Mouse (Mus musculus) embryo, embryonic 10.5 days (tissue): ENCODE measurements around the gene Lrfn1.

ENCODE experiments used
- DNase-seq: peaks from one replicate; pipeline ENCODE4 v3.0.0-alpha.2; 2015; ENCODE audit warnings: low spot score

Gene Lrfn1

DNA sequence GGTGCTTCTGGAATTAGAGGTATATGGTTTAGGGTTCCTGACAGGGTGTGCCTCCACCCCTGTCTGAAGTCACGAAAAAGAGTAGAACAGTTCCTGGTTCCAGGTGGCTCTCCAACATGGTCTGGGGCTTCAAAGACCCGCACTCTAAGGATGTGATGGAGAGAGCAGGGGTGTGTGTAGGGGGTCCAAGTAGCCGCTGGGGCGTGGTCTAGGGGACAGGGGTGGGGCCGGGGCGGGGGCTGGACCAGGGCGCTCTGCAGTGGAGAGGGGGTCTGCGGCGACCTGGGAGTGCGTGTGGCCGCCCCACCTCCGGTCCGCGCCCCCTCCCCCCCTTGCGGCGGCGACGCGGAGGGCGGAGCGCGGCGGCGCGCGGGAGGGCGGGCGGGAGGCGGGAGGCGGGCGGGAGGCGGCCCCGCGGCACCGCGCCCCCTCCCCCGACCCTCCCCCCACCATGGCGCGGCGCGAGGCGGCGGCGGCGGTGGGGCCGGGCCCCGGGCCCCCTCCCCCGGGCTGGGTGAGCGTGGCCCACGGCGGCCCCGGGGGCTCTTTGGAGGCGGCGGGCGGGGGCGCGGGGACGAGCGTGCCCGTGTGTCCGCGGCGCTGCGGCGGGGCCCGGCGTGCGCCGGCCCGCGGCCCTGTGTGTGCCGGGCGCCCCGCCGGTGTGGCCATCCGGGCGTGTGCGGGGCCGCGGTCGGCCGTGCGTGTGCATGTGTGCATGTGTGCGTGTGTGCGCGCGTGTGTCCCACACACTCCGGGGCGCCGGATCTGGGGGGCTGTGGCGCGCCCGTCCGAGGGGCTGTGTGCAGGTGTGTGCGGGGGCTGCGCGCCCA lies at the start of gene Lrfn1:
Gene Lrfn1 (plus strand): TSS at position 450 of the 830 bp plus-strand sequence.
- DNase-seq = peak; percentile 70

DNA sequence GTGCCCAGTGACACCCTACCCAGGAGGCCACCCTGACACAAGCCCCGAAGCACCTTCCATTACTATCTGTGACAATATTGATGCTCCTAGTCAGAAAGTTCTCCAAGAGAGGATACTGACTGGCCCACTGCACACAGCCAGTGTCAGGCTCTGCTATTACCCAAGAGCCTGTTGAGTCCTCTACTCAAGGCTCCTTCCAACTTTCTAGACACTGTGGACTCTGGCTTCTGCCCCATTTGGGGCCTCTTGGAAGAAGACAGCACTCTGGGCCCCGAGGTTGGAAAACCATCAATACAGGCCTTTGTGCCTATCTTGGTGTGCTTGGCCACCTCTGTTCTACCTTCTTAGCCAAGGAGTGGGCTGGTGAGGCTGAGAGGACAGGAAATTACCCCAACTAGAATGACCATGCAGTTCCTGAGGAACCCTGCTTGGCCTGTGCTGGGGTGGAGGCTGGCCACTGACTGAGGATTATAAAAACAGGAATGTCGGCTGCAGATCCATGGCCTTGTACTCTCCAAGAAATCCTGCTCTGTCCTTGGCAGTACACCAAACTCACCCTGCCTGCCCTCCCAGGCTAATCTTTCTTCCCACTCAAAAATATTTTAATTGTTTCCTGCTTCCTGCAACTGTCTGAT lies 40.8 kb upstream of the Lrfn1 start:
- no peak for DNase-seq

DNA sequence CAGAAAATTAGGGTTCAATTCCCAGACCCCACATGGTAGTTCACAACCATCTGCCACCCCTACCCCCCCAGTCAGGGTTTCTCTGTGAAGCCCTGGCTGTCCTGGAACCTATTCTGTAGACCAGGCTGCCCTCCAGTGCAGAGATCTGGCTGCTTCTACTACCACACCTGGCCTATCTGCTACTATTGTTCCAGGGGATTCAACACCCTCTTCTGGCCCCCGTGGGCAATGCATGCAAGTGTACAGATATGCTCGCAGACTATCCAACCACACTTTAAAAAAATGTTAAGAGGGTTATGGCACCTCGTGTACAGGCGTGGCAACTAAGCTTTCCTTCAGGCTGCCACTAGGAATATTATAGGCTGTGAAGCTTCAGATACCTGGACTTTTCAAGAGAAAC lies 39.0 kb upstream of the Lrfn1 start:
- no peak for DNase-seq

DNA sequence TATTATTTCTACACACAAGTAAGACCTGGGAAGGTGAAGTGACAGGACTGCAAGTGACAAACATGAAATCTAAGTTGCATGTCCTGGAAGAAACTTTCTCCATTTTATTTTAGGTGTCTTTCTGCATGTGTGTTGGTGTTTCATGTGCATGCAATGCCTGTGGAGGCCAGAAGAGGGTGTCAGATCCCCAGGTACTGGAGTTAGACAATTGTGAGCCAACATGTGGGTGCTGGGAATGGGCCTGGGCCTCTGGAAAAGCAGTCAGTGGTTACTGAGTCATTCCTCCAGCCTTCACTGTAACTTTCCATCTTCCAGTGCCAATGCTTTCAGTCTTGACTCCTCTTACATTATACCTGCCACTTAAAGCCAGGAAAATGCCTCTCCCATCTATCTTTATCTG lies 34.4 kb upstream of the Lrfn1 start:
- DNase-seq = no peak

DNA sequence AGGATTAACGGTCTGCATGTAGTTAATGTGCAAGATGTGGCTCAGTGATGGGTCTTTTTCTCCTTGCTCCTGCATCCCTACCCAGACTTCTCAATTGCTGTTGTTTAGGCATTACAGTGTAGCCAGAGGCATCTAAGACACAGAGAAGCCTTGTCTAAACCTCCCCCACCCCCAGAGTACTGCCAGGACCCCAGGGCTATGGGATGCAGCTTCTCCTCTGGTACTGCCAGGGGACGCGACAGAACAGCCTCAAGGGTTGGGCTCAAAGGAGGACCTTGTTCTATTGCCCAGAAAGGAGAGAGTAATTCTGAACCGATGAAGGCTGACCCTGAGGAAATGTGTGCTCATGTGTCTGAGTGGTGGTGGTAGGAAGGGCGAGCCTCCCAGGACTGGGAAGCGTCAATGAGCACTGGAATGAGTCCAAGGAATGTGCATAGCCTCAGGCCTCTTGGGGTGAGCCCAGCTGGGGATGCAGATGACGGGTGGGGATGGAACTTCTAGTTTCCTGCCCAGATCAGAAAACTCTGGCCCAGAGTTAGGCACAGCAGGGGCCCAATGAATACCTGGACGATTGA lies 33.6 kb upstream of the Lrfn1 start:
- DNase-seq = no peak

DNA sequence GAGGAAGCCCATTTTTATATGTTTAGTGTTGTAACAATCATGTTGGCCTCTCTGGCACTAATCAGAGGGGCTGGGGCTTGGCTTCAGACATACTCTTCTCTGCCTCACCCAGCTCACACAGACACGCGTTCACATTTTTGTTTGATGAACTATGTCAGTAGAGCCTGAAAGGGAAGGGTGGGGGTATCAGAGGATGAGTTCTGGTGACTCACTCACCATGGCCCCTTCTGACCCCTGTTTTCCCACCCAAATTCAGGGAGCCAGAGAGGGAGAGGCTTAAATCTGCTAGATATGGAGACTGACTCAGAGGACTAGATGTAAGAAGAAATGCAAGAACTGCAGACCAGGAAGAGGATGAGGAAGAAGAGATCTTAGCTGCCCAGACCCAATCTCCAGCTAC lies 32.4 kb upstream of the Lrfn1 start:
- DNase-seq = no peak

DNA sequence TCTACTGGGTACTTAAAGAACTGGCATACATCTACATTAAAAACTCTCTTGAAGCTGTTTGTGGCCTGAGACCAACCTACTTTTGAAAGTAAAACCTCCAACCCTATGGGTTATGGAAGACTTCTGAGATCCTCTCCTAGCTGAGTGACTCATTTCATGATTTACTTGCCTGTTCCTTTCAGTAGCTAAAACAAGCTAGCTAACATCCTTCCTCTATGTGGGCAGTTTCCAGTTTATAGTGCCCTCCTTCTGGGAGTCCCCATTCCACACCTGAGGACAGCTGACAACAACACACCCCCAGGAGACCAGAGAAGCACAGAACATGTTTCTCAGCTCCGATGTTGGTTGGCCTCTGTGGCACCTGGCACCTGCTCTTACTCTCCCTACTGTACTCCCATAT lies 28.8 kb upstream of the Lrfn1 start:
- DNase-seq = no peak

DNA sequence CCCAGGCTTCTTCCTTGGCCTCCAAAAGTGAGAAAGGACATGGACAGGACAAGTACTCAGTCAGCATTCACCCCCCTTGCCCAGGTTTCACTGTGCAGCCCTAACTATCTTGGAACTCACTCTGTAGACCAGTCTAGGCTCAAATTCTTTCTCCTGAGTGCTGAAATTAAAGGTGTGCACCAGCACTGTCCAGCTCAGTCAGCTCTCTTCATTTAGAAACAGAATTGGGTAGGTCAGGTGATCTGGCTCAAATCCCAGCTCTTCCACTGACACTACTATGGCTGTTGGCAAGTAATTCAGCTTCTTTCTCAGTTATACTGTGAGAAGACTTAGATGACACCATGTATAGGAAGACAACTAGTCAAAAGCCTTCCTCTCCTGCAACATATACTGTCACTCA lies 24.0 kb upstream of the Lrfn1 start:
- no peak for DNase-seq

DNA sequence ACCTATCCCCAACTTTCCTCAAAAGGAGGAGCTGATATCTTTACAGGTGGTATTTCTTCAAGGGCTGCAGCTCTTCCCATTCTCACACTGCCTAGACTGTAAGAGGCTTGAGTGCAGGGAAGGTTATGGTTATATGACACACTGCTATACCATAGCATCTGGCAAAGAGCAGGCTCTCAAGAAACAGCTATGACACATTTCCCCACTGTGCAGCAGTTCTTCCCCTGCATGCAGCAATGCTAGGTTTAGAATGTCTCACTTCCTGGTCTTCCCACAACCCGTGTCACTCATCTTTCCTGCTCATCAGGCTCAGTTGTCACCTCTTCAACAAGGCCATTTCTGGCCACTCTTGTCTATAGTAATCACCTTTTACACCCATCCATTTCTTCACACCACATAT lies 21.3 kb upstream of the Lrfn1 start:
- DNase-seq = no peak

DNA sequence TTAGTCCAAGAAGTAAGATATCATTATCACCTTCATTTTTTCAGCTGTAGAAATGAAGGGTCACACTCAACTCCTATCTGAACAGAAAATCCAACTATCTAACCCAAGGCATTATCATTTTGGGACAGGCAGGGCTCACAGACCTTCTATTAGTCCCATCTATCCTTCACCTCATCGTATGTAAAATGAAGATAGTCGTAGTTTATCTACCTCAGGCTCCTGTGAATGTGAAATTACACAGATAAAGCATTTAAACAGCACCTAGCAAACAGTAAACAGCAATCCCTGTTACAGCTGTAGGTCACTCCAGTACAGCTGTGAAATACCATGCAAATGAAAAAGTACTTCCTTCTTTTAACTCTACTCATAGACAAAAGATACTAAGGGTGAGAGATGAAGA lies 19.5 kb upstream of the Lrfn1 start:
- DNase-seq = no peak

DNA sequence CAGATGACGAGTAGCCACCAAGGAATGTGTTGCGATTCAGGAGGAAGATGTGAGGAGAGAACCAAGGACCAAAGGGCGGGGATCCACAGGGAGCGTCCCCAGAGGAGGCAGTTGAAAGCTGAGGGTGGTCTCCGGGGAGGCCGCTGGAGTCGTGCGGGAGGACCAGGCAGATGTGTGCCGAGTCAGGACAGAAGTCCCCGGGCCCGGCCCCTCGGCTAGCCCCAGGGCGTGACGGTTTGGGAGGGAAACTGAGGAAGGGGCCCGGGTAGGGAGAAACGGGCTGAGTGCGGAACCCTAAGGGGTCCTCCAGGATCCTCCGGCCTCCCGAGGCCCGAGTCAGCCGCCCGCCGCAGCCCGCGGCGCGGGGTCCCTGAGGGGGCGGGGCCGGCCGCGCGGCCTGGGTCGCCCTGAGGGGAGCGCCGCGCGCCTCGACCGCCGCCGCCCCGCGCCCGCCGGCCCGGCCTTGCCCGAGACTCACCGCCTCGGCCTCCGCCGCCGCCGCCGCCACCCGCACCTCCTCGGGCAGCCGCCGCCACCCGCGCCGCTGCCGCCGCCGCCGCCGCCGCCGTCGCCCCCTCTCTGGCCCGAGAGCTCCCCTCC lies 16.0 kb upstream of the Lrfn1 start:
- no peak for DNase-seq

DNA sequence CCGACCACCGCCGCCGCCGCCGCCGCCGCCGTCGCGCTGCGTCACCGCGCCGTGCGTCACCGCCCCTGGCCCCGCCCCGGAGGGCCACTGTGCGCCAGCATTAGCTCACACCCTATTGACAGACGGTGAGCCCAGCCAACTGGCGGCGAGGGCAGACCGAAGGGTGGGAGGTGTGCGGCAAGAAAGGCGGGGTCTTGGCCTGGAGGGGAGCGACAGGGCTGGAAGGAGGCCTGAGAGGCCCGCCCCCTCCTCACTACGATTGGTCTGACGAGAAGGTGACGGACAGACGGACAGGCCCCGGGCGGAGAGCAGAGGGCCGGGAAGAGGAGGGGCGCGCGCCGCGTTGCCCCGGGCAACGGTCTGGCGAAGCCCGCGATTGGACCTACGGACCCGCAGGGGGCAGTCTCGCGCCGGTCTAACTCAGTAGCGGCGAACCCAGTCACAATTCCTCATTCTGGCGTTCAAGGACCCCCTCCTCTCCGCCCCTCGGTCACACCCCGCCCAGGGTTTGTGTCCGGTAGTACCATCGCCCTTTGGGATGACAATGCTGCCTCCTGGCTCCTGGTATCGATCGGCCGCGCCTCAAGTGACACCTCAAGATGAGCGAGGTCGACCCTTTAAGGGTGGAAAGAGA lies 15.4 kb upstream of the Lrfn1 start:
- peak; percentile 99 for DNase-seq

DNA sequence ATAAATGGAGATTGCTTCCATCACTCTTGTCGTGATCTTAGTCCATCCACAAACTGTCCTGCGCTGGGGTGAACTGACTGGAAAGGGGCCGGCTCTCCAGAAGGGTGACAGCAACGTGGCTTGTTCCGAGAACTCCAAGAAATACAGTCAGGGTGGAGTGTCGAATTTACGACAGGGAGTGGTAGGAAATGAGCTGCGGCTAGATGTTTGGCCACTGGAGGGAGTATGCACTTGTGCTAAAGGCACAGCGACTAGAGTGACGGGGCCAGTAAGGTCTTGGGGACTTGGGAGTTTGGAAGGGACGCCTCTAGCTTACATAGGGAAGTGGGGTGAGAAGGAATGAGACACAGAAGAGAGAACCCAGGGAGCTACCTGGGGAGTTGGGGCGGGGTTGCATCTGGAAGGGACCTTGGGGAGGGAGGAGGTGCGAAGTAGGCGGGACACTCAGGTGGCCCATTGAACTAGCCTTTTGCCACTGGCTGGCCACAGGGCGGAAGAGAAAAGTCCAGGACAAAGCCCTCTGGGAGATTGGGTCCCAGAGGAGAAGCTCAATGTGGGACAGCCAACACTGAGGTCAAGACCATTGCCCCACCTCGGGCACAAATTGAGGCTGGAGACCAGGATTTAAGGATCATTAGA lies 14.7 kb upstream of the Lrfn1 start, which contains the start of gene Gmfg:
Gene Gmfg (plus strand): TSS at position 516 of the 639 bp plus-strand sequence.
- peak; percentile 92 for DNase-seq

DNA sequence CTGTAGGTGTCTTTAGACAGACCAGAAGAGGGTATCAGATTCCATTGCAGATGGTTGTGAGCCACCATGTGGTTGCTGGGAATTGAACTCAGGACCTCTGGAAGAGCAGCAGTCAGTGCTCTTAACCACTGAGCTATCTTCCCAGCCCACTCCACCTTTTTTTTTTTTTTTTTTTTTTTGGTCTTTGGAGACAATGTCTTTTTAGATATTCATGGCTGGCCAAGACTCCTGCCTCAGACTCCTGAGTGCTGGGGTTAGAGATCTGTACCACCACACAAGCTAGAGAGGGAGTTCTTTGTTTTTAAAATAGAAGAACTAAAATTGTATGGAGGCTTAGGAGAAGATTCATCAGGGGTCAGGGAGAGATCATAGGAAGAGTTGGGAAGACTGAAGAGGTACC lies 13.8 kb upstream of the Lrfn1 start:
- no peak for DNase-seq

DNA sequence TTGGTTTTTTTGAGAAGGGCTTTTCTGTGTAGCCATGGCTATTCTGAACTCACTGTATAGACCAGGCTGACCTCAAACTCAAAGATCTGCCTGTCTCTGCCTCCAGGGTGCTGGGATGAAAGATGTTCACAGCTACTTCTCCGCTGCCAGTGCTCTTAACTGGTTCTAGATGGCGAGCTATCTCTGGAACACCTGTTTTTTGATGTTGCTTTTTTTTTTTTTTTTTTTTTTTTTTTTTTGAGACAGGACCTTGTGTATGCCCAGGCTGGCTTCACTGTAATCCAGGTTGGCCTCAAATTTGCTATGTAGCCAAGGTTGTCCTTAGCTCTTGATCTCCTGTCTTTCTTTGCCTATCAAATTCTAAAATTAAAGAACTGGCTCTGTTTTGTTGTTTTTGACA lies 13.0 kb upstream of the Lrfn1 start:
- DNase-seq = no peak

DNA sequence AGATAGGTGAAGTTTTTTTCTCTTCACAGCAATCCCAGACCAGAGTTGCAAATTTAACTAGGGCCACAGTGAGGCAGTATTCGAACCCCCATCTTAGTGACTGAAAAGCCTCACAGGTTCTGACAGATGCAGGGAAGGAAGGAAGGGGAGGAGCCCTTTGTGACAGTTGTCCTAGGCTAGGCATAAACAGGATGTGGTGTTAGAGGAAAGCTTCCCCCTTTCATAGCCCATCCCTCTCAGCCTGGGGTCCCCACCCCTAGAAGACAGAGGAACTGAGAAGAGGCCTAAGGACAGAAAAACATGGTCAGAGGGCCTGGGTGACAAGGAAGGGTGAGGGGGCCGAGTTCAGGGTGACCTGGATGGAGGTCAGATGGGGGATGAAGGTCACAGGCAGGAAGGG lies 11.0 kb upstream of the Lrfn1 start:
- DNase-seq = no peak

DNA sequence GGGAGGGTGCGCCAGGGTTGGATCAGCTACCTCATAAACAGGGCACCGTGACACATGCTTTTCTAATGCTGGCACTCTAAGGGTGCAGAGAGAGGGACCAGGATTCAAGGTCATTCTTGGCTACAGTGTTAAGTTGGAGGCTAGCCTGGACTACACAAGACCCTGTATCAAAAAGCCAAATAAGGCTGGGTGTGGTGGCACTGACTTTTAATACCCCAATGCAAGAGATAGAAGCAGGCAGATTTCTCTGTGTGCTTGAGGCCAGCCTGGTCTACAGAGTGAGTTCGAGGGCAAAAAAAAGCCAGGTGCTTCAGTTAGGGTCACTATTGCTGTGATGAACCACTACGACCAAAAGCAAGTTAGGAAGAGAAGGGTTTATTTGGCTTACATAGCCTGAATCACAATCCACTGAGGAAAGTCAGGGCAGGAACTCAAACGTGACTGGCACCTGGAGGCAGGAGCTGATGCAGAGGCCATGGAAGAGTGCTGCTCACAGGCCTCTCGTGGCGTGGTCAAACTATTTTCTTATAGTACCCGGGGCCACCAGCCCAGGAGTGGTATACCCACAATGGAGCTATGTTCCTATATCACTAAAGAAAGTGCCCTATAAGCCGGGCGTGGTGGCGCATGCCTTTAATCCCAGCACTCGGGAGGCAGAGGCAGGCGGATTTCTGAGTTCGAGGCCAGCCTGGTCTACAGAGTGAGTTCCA lies 9.8 kb upstream of the Lrfn1 start:
- DNase-seq = no peak

DNA sequence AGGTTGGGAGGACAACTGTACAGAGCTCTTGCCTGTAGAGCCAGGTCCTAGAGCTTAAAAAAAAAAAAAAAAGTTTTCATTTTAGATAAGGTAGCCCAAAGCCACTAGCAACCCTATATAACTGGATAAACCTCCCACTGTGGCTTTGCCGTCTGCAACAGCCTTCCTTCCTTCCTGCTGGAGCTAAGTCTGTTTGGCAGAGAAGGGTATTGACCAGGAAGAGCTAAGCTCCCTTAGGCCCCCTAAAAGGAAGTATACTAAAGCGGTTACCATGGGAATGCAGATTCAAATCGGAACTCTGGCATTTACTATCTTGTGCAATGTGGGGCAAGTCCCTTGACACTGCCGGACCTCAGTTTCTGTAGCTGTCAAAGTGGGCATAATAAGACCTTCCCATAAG lies 9.1 kb upstream of the Lrfn1 start:
- no peak for DNase-seq

DNA sequence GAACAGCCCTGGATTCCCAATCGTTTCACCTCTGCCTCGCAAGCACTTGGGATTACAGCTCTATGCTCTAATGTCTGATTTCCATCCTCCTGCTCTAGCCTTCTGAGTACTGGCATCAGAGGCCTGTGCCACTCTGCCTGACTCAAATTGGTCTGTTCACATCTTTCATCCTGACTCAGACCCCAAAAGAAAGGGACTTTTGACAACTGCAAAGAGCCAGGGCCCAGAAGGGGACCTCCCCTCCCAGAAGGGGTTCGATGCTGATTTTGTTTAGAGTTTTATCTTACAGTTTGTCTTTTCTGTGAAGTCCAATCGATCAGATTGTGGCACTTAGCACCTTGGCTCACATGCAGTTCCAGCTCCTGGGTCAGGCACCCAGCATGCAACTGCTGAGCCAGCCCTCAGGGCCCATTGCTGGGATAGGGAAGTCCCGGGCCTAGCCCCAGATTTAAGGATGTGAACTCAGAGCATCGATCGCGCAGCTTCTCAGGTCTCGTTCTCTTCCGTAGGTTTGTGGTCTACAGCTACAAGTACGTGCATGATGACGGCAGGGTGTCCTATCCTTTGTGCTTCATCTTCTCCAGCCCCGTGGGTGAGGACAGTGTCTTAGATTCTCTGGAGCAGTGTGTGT lies 7.3 kb upstream of the Lrfn1 start:
- no peak for DNase-seq

DNA sequence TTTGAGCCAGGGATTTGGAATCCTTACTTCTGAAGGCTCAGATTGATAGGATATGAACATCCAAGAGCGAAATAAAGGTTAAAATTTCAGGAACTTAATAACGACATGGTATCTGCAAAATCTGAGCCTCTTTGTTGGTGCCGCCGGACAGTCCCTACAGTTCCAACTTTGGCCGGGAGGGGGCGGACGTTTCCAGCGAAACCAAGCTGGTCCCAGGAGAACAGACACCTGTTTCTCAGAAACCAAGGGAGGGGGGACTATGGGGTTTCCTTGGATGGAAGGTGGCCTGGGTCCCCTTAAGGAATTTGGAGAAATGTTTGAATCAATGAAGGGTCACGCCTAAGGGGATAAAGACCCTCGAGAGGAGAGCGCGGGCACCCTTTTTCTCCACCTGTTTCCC lies 5.3 kb upstream of the Lrfn1 start:
- peak; percentile 72 for DNase-seq
